Mouse (Mus musculus) frontal cortex, adult (tissue): ENCODE measurements at regions not wholly inside any gene's neighbourhood (a gene's known extent, or its start where the extent isn't known, plus 50 kb on each side); places are given as distances from the start of the nearest gene placed in this dataset.

Source experiments
- ATAC-seq: cut with Nextera tagmentation; 2 replicates; pipeline ENCODE4 v1.9.2; 2017; ENCODE audit warnings: mild to moderate bottlenecking, moderate library complexity, mixed read lengths; ENCODE audit not compliant: low TSS enrichment

- ATAC-seq, result no peak
Measured at GRCm38 (mm10) chr5:33512253-33512884, 78.6 kb upstream of the Nkx1-1 start.

- no peak for ATAC-seq
Measured at GRCm38 (mm10) chr5:33511529-33512252, 77.9 kb upstream of the Nkx1-1 start.

GRCm38 (mm10) chr5:33505786-33506185, 72.0 kb upstream of the Nkx1-1 start:
- ATAC-seq, result no peak

GRCm38 (mm10) chr5:33501735-33502495, 68.1 kb upstream of the Nkx1-1 start:
- ATAC-seq, result no peak

- no peak for ATAC-seq
Measured at GRCm38 (mm10) chr5:33501211-33501610, 67.4 kb upstream of the Nkx1-1 start.

- ATAC-seq, result peak; percentile 89
Measured at GRCm38 (mm10) chr5:33495900-33496529, 62.2 kb upstream of the Nkx1-1 start.

- ATAC-seq, result no peak
Measured at GRCm38 (mm10) chr5:33495276-33495675, 61.5 kb upstream of the Nkx1-1 start.

GRCm38 (mm10) chr5:33492604-33493315, 59.0 kb upstream of the Nkx1-1 start:
- no peak for ATAC-seq

- no peak for ATAC-seq
Measured at GRCm38 (mm10) chr5:33489286-33489685, 55.5 kb upstream of the Nkx1-1 start.

GRCm38 (mm10) chr5:33488152-33488561, 54.4 kb upstream of the Nkx1-1 start:
- ATAC-seq, result no peak

GRCm38 (mm10) chr5:33485765-33486164, 52.0 kb upstream of the Nkx1-1 start:
- ATAC-seq, result no peak
